Mouse (Mus musculus) neural tube, embryonic 15.5 days (tissue): ENCODE results near the gene Pomgnt1. TPM values are rescaled to one million over a fixed set of nuclear protein-coding genes. Genes with fewer than 3 reads are reported as not detected.

Experiments
- ATAC-seq: fragments of 200-750 bp; cut with Nextera tagmentation; 2 replicates; pipeline ENCODE4 v1.8.0; 2017; ENCODE audit warnings: mild to moderate bottlenecking, moderate TSS enrichment, moderate library complexity; ENCODE audit not compliant: low FRiP score
- H3K27ac ChIP-seq: fragments of 300-500 bp; sonication (generic); replicated peaks from 2 replicates; pipeline ENCODE4 v1.5.1; 2015; ENCODE audit warnings: mild to moderate bottlenecking, inconsistent platforms
- H3K27me3 ChIP-seq: fragments of 300-500 bp; sonication (generic); replicated peaks from 2 replicates; pipeline ENCODE4 v1.6.1; 2015; ENCODE audit warnings: inconsistent platforms
- H3K36me3 ChIP-seq: fragments of 300-500 bp; sonication (generic); 2 replicates; pipeline ENCODE4 v1.6.1; 2015; ENCODE audit warnings: inconsistent platforms
- H3K4me1 ChIP-seq: fragments of 300-500 bp; sonication (generic); 2 replicates; pipeline ENCODE4 v1.6.1; 2015; ENCODE audit warnings: inconsistent platforms
- H3K4me2 ChIP-seq: fragments of 300-500 bp; sonication (generic); 2 replicates; pipeline ENCODE4 v1.6.1; 2015; ENCODE audit warnings: inconsistent platforms, mild to moderate bottlenecking, moderate library complexity
- H3K4me3 ChIP-seq: fragments of 300-500 bp; sonication (generic); replicated peaks from 2 replicates; pipeline ENCODE4 v1.5.1; 2015; ENCODE audit warnings: mild to moderate bottlenecking, inconsistent platforms
- H3K9ac ChIP-seq: fragments of 300-500 bp; sonication (generic); replicated peaks from 2 replicates; pipeline ENCODE4 v1.6.1; 2015; ENCODE audit warnings: mild to moderate bottlenecking, inconsistent platforms
- H3K9me3 ChIP-seq: fragments of 300-500 bp; sonication (generic); replicated peaks from 2 replicates; pipeline ENCODE4 v1.6.1; 2016; ENCODE audit warnings: inconsistent platforms
- WGBS: fragments of 180-500 bp; shearing (Covaris S2); methylation state at CpG from one replicate; pipeline ENCODE4 v1.1.7; 2015; ENCODE audit warnings: mixed read lengths; 5-methylcytosine and 5-hydroxymethylcytosine counted together
- polyA plus RNA-seq: library from polyadenylated mRNA; unstranded; fragments of >200 nt; fragmentation: Nextera tagmentation; extraction: Ambion mirVana; gene quantifications from 2 replicates; pipeline ENCODE4 v1.2.1, GENCODE M21; 2015

Gene Pomgnt1
- polyA plus RNA-seq, 1 experiment from 2014 or later = 66.9 TPM

DNA sequence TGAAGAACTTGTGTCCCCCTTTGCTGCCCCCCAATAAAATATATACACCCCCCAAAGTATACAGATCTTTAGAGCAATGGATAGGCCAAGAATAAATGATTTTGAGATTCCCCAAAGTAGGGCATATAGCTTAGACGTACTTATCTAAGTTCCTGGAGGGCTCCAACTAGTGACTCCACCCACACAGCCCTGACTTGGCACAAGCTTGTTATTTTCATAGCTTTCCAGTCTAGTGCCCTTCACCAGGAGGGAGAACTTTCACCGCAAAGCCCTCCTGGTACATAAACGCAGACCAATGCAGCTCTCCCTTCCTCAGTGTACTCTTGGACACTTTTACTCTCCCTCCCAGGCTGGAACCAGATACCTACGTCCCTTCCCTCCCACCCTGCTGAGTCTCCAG is 38.5 kb downstream of the Pomgnt1 start:
- ATAC-seq = no peak
- Histone ChIP-seq H3K27me3 (no peaks in the 10 kb centered on the region), H3K27ac (no peak overlapping the region), H3K9ac (no peak overlapping the region), H3K4me1 (no peaks in the 10 kb centered on the region), H3K4me3 (no peak overlapping the region), H3K9me3 (no peaks in the 10 kb centered on the region), H3K4me2 (no peak overlapping the region), H3K36me3 (peaks cover 37% of the 10 kb centered on the region)
- WGBS = 85% methylated on average over 4 of the region's 4 CpGs

DNA sequence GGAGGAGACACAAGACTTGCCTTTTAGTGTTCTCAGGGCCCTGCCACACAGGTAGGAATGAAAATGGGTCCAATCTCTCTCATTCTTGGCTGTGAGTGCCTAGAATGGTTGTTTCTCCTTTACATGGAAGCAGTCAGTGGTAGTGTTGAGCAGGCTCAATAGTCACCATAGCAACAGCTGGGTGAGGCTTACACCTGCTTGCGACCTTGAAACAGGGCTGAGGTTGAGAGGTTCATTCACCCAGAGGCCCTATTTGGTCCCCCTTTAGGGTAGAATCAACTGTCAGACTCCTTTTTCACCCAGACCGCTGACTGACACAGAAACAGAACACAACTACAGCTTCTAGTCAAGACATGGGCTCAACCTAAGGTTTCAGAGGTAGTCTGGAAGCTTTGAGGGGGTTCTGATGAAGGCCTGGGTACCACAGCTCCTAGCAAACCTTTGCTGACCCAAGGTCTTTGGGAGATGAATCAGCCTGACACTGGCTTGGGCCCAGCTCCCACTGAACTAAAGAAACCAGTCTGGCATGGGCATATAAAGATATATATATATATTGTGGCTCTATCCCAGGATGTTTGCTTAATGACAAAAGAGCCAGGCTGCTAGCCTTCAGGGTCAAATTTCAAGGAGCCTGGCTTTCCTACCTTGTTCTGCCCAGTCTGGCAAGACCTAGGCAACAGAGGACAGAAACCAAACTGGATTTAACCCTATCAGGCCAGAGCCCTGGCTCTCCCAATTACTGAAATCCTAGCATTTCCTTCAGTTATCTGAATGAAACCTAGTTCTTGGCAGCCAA is 41.3 kb downstream of the Pomgnt1 start:
- no peak for ATAC-seq
- Histone ChIP-seq H3K4me2 (no peak overlapping the region), H3K27ac (no peak overlapping the region), H3K9me3 (no peaks in the 10 kb centered on the region), H3K9ac (no peak overlapping the region), H3K27me3 (no peaks in the 10 kb centered on the region), H3K4me3 (no peak overlapping the region), H3K4me1 (no peaks in the 10 kb centered on the region), H3K36me3 (peaks cover 12% of the 10 kb centered on the region)
- WGBS = 84% methylated on average over 2 of the region's 2 CpGs

DNA sequence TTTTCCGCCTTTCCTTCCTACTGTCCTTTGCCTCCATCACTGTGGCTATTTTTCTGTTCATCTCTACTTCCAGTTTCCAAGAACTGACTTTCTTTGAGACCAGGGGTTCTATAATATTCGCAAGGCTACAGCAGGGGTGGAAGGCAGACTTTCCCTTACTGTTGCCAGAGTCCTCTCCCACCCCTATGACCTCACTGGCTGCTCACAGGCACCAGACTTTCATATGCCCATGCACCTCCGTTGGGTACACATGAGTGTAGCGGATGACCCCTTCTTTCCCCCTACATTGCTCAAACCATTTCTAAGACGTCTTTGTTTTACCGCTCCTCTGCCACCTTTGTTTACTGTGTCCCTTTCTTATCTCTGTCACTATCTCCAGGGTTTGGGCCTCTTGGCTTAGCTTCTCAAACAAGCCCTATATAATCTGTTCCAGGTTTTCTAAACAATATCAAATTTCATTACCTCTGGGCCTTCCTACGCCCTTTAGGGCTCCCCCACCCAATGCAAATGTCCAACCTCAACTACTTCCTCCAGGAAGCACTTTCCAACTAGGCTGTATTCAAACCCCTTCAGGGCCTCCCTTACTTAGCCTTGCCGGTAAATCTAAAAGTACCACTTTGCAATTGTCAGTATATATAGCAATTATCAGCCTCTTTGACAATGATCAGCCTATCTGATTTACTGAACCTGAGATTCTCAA is 42.2 kb downstream of the Pomgnt1 start:
- Histone ChIP-seq H3K27ac (no peak overlapping the region), H3K4me1 (no peaks in the 10 kb centered on the region), H3K4me3 (no peak overlapping the region), H3K9ac (no peak overlapping the region), H3K36me3 (0 out of 2 replicates have a peak, but pooled peaks cover 3% of the 10 kb centered on the region), H3K4me2 (no peak overlapping the region), H3K9me3 (no peaks in the 10 kb centered on the region), H3K27me3 (no peaks in the 10 kb centered on the region)
- 75% methylated on average over 8 of the region's 8 CpGs for WGBS
- ATAC-seq = no peak

DNA sequence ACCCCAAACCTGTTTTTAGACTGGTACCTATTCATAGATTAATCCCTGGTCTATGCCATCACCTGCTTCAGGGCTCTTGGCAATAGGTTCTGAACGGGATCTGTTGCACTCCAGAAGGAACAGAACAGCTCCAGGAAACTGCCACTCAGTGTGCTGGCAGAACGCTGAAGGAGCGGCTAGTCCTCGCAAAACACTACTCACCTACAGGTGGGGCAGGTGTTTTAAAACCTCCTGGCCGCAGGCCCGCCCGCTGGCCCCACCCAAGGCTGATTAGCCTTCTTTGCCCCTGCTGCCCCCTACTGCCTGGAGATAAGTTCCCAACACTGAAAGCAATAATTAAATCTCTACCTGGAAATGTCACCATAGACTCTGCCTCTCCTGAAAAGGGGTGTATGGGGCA is 43.8 kb downstream of the Pomgnt1 start, which contains the start of gene Tspan1:
Gene Tspan1 (minus strand): TSS at position 198 of the 400 bp plus-strand sequence.
- Histone ChIP-seq H3K9ac (no peak within 1 kb of the TSS), H3K27ac (no peak within 1 kb of the TSS), H3K4me3 (no peak within 1 kb of the TSS), H3K36me3 (no peaks in the 10 kb centered on the region), H3K4me1 (no peaks in the 10 kb centered on the region), H3K4me2 (no peak within 1 kb of the TSS), H3K27me3 (no peaks in the 10 kb centered on the region), H3K9me3 (no peaks in the 10 kb centered on the region)
- no peak for ATAC-seq
- 40% methylated on average over 7 of the region's 7 CpGs for WGBS

DNA sequence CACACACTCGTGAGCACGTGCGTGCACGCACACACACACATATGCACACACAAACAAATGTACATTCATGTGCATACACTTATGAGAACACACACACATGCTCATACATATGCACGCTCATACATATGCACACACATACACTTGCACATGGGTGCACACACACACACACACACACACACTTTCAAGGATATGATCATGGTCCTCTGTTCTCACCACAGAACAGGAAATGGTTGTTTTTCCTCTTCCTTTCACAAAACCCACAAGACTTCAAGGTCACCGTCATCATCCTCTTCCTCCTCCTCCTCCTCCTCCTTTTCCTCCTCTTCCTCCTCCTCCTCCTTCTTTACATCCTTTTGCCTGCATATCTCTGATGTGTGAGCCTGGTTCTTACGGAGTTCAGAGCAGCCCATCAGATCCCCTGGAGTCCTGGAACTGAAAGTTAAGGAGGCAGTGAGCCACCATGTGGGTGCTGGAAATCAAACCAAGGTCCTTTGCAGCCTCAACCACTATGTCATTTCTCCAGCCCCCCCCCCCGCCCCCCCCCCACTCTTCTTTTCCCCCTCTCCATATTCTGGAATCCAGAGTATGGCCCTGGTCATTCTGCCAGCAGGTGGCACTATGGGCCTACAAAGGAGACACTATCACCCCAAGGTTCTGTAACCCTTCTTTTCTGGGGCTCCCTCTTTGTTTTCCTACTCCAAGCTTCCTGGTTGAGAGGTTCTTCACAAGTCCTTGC is 45.1 kb downstream of the Pomgnt1 start:
- Histone ChIP-seq H3K4me3 (no peak overlapping the region), H3K9ac (no peak overlapping the region), H3K4me1 (no peaks in the 10 kb centered on the region), H3K36me3 (no peaks in the 10 kb centered on the region), H3K27me3 (no peaks in the 10 kb centered on the region), H3K9me3 (no peaks in the 10 kb centered on the region), H3K27ac (no peak overlapping the region), H3K4me2 (no peak overlapping the region)
- WGBS = 84% methylated on average over 7 of the region's 8 CpGs
- peak; percentile 76; the same call in 1 of the 2 replicates for ATAC-seq

DNA sequence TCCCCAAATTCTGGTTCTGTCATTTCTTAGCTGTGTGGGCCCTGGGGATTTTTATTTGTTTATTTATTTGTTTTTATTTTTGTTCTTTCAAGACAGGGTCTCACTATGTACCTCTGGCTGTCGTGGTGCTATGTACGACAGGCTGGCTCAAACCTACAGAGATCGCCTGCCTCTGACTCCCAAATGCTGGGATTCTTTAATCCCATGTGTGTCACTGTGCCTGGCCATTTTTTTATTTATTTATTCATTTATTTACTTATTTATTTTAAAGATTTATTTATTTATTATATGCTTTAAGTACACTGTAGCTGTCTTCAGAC is 45.7 kb downstream of the Pomgnt1 start:
- Histone ChIP-seq H3K4me3 (no peak overlapping the region), H3K4me1 (peaks cover under 1% of the 10 kb centered on the region; the same call in 1 of the 2 replicates), H3K9ac (no peak overlapping the region), H3K27me3 (no peaks in the 10 kb centered on the region), H3K4me2 (no peak overlapping the region), H3K27ac (no peak overlapping the region), H3K36me3 (no peaks in the 10 kb centered on the region), H3K9me3 (no peaks in the 10 kb centered on the region)
- ATAC-seq = no peak
- 77% methylated on average over 3 of the region's 3 CpGs for WGBS

DNA sequence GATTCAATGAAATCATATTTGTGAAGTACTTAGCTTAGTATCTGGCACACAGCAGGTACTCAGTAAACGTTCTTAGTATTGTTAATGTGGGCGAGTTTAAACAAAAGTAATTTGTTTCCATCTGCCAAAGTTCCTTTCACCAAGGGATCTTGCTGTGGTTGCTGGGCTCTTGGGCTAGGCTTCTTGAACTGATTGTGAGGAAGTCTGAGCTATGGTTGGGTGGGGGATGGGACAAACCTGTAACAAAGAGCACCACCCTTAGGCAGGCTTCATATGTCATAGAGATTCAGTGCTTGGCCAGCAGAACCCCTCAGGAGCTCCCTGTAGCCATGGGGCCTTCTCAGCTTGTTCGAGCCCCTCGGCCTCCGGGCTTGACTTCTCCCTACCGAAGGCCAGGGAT is 49.4 kb downstream of the Pomgnt1 start, which contains the start of the genes 1700042G07Rik and Gm49337:
Gene 1700042G07Rik (plus strand): TSS at position 301 of the 400 bp plus-strand sequence.
Gene Gm49337 (plus strand): TSS at position 313 of the 400 bp plus-strand sequence.
- H3K36me3 ChIP-seq = no peaks in the 10 kb centered on the region
- peaks cover 24% of the 10 kb centered on the region for H3K4me1 ChIP-seq
- H3K27me3 ChIP-seq = no peaks in the 10 kb centered on the region
- H3K9me3 ChIP-seq = no peaks in the 10 kb centered on the region
- no peak for ATAC-seq
- H3K9ac ChIP-seq = no peak within 1 kb of the TSS
- H3K4me2 ChIP-seq = no peak within 1 kb of the TSS
- WGBS = 84% methylated on average over 6 of the region's 6 CpGs
- no peak within 1 kb of the TSS for H3K4me3 ChIP-seq
- no peak within 1 kb of the TSS for H3K27ac ChIP-seq

DNA sequence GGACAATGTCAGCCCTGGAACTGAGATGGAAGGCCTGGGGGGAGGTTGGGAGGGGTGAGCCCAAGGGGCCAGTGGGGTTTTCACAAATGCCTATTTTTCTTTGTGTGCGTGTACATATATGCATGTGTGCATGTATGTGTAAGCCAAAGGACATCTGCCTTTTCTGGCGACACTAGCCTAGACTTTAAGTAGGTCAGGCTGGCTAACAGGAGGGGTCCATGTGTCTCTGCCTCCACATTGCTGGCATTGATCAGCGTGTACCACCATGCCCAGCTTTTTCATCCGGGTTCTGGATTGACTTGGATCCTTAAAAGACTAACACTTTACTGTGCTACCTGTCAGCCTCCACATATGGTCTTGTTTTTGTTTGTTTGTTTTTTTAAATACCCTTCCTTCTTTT is 50.1 kb downstream of the Pomgnt1 start:
- H3K9ac ChIP-seq = no peak overlapping the region
- no peak for ATAC-seq
- no peak overlapping the region for H3K4me2 ChIP-seq
- WGBS = 95% methylated on average over 4 of the region's 4 CpGs
- no peak overlapping the region for H3K27ac ChIP-seq
- no peaks in the 10 kb centered on the region for H3K9me3 ChIP-seq
- H3K4me1 ChIP-seq = peaks cover 24% of the 10 kb centered on the region
- H3K4me3 ChIP-seq = no peak overlapping the region
- H3K27me3 ChIP-seq = no peaks in the 10 kb centered on the region
- no peaks in the 10 kb centered on the region for H3K36me3 ChIP-seq

DNA sequence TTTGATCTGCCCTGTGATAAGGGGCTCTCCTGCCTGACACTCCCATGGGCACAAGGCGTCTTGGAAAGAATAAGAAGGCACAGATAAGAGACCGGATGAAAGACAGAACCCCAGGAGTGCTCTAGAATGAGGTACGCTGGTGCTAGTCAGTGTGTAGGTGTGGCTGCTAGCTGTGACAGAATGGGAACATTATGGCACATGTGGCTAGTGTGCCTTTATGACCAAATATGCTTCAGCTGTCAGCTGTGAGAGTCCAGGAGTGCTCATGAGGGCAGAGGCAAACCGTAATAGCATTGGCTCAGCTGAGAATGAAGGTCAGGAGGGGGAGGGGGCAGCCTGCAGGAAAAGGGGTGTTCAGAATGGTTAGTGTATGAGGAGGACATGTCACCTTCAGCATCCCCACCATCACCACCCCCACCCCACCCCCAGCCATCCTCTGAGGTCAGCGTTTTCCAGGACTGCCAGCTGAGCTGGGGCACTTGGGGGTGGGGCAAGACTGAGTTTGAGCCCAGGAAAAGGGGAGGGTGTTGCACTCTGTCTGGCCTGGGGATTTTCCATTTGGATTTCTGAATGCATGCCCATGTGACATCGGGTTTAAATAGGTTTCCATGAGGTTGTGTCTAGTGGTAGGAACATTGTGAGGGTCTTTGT is 51.0 kb downstream of the Pomgnt1 start:
- Histone ChIP-seq H3K4me1 (peaks cover 24% of the 10 kb centered on the region), H3K4me3 (no peak overlapping the region), H3K27ac (no peak overlapping the region), H3K36me3 (no peaks in the 10 kb centered on the region), H3K9ac (no peak overlapping the region), H3K4me2 (no peak overlapping the region), H3K9me3 (no peaks in the 10 kb centered on the region), H3K27me3 (no peaks in the 10 kb centered on the region)
- no peak for ATAC-seq
- 51% methylated on average over 6 of the region's 6 CpGs for WGBS

DNA sequence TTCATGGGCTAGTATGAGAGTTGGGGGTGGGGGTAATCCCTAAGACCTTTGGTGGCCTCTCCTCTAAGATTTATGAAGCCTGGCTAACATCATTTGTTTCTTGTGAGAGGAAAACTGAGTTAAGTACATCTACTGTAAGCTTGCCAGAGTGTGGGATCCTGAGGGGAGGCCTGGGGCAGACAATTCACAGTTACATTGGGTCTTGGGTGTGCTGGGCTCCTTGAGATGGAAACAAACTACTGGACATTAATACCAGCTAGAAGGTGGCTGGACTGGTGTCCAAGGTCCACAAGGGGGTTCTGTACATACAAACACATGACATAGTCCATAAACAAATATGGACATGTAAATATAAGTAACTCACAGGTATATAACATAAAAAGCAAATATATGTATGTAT is 51.5 kb downstream of the Pomgnt1 start:
- H3K4me2 ChIP-seq = no peak overlapping the region
- no peaks in the 10 kb centered on the region for H3K36me3 ChIP-seq
- H3K4me1 ChIP-seq = peaks cover 24% of the 10 kb centered on the region
- H3K27me3 ChIP-seq = no peaks in the 10 kb centered on the region
- no peak overlapping the region for H3K27ac ChIP-seq
- no peak overlapping the region for H3K4me3 ChIP-seq
- no peak for ATAC-seq
- H3K9ac ChIP-seq = no peak overlapping the region
- H3K9me3 ChIP-seq = no peaks in the 10 kb centered on the region
